Mouse (Mus musculus) lung, adult 2 months (tissue): ENCODE measurements around the gene Unc5b.

ENCODE experiments used
- CTCF ChIP-seq: fragments of 200-500 bp; IDR thresholded peaks from 2 replicates; pipeline ENCODE4 v1.5.1; 2011; ENCODE audit warnings: mild to moderate bottlenecking, low read length, control low read depth; ENCODE audit not compliant: insufficient read depth
- POLR2A ChIP-seq: fragments of 200-500 bp; IDR thresholded peaks from 2 replicates; pipeline ENCODE4 v1.6.1; 2011; ENCODE audit warnings: low read depth, mild to moderate bottlenecking, control low read depth, low read length, borderline replicate concordance; ENCODE audit errors: extremely low read depth

DNA sequence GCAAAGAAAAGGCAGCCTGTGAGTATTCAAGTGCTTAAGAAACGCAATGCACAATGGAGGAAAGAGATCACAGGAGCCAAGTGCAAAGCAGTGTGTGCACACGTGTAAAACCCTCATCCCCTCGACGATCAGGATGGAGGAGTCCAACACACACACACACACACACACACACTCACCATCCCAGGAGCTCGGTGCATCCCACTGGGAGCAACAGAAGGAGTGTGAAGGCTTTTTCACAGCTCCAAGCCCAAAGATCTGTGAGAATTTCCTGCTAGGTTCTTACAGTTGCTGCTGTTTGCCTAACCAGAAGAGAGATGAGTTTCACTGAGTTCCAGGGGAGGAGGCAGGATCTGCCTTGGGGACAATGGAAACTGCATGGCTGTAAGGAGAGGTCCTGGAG, 99.6 kb downstream of the Unc5b start:
- TF ChIP-seq CTCF (no peak), POLR2A (no peak)
